7 mouse cellular contexts compared by ENCODE assay signal in genomic region chr7:27330709-27331540, GRCm38 (mm10). TPM values are rescaled to one million over a fixed set of nuclear protein-coding genes. Genes with fewer than 3 reads are reported as not detected.
DNase-seq lines count a peak whose midpoint lies in the region; ATAC-seq and TF ChIP-seq lines count a peak whose summit lies in the region.

No protein-coding gene starts in this region.

- 0% methylated on average over 39 of the region's 39 CpGs for WGBS in hindbrain, embryonic 16.5 days
- WGBS in limb, embryonic 13.5 days, result under 1% methylated on average over 39 of the region's 39 CpGs
- under 1% methylated on average over 39 of the region's 39 CpGs for WGBS in midbrain, embryonic 14.5 days

- H3K27ac ChIP-seq in gastrocnemius, adult 2 months, result peak overlapping the region; percentile 92
- H3K27ac ChIP-seq in hindbrain, embryonic 16.5 days (ENCODE audit: low read depth, low read length), result no peak overlapping the region
- H3K27ac ChIP-seq in limb, embryonic 13.5 days, result no peak overlapping the region; the same call in 1 of the 2 replicates
- H3K27ac ChIP-seq in midbrain, embryonic 14.5 days (replicated peaks; ENCODE audit: low read depth, low read length), result no peak overlapping the region

- no peaks in the 10 kb centered on the region for H3K9me3 ChIP-seq in hindbrain, embryonic 16.5 days (ENCODE audit: control insufficient read depth, low read length)
- no peaks in the 10 kb centered on the region for H3K9me3 ChIP-seq in limb, embryonic 13.5 days
- H3K9me3 ChIP-seq in midbrain, embryonic 14.5 days (ENCODE audit: control insufficient read depth, low read length), result no peaks in the 10 kb centered on the region

- H3K27me3 ChIP-seq in hindbrain, embryonic 16.5 days (replicated peaks; ENCODE audit: control insufficient read depth, insufficient read depth, low read length), result peaks cover 87% of the 10 kb centered on the region
- peaks cover 97% of the 10 kb centered on the region for H3K27me3 ChIP-seq in limb, embryonic 13.5 days
- H3K27me3 ChIP-seq in midbrain, embryonic 14.5 days (ENCODE audit: control insufficient read depth, insufficient read depth, low read length), result peaks cover 96% of the 10 kb centered on the region

- TF ChIP-seq CTCF in gastrocnemius, adult 2 months (IDR thresholded peaks at IDR 0.05), result no peak

- H3K4me1 ChIP-seq in hindbrain, embryonic 16.5 days (ENCODE audit: control insufficient read depth, insufficient read depth, low read depth, low read length), result peaks cover 34% of the 10 kb centered on the region
- peaks cover 75% of the 10 kb centered on the region for H3K4me1 ChIP-seq in limb, embryonic 13.5 days
- H3K4me1 ChIP-seq in midbrain, embryonic 14.5 days (ENCODE audit: control insufficient read depth, insufficient read depth, low read length), result peaks cover 17% of the 10 kb centered on the region; the same call in 1 of the 2 replicates

- intact Hi-C loops in gastrocnemius, adult 2 months (cut with DNase I), result loop anchor here (5.0 kb wide), 1 partner anchor 356 kb away; the partner anchor contains the start of gene Zfp607b

- peak; percentile 79 for DNase-seq in T-cell, adult 2 months (ENCODE audit: low spot score)
- peak; percentile 77 to 83 for DNase-seq in cerebellum, postnatal 10 days
- peak; percentile 96 for DNase-seq in gastrocnemius, adult 2 months
- peak; percentile 75 for DNase-seq in midbrain, embryonic 14.5 days
- DNase-seq in spleen, postnatal 14 days (ENCODE audit: low spot score in 2 of 2), result peak; percentile 72 to 81

- ATAC-seq in hindbrain, embryonic 16.5 days, result no peak
- peak; percentile 28; the same call in 1 of the 2 replicates for ATAC-seq in limb, embryonic 13.5 days (ENCODE audit: low FRiP score, low read depth)
- ATAC-seq in midbrain, embryonic 14.5 days (ENCODE audit: low FRiP score, low TSS enrichment), result no peak

- no peaks in the 10 kb centered on the region for H3K36me3 ChIP-seq in hindbrain, embryonic 16.5 days (ENCODE audit: control insufficient read depth, insufficient read depth, low read length)
- 0 out of 2 replicates have a peak, but pooled peaks cover 4% of the 10 kb centered on the region for H3K36me3 ChIP-seq in limb, embryonic 13.5 days
- no peaks in the 10 kb centered on the region for H3K36me3 ChIP-seq in midbrain, embryonic 14.5 days (ENCODE audit: control insufficient read depth, insufficient read depth, low read length)

- 0 out of 2 replicates have a peak overlapping the region, but pooled peaks have one; percentile 33 for H3K9ac ChIP-seq in hindbrain, embryonic 16.5 days (ENCODE audit: low read depth, low read length)
- H3K9ac ChIP-seq in limb, embryonic 13.5 days, result peak overlapping the region; percentile 59
- H3K9ac ChIP-seq in midbrain, embryonic 14.5 days (replicated peaks; ENCODE audit: low read length), result no peak overlapping the region; the same call in 1 of the 2 replicates

- peak overlapping the region; percentile 58 for H3K4me2 ChIP-seq in hindbrain, embryonic 16.5 days (ENCODE audit: low read length)
- peak overlapping the region; percentile 97 for H3K4me2 ChIP-seq in limb, embryonic 13.5 days (replicated peaks)
- peak overlapping the region; percentile 53 for H3K4me2 ChIP-seq in midbrain, embryonic 14.5 days (ENCODE audit: low read length)

- H3K4me3 ChIP-seq in gastrocnemius, adult 2 months, result peak overlapping the region; percentile 87
- peak overlapping the region; percentile 37 for H3K4me3 ChIP-seq in hindbrain, embryonic 16.5 days (ENCODE audit: low read length)
- peak overlapping the region; percentile 57 for H3K4me3 ChIP-seq in limb, embryonic 13.5 days
- peak overlapping the region; percentile 31 for H3K4me3 ChIP-seq in midbrain, embryonic 14.5 days (replicated peaks; ENCODE audit: low read depth, low read length)

RNA-seq across cellular contexts. Expression of gene Ltbp4, which starts 6.6 kb away (rescaled TPM):
- total RNA-seq in gastrocnemius, adult 2 months (2021), result 10 to 100 TPM; 48.0 to 81.2 TPM
- polyA plus RNA-seq in hindbrain, embryonic 16.5 days (2015; fragmentation: Nextera tagmentation; extraction: Ambion mirVana), result 14.1 and 17.2 TPM in 2 replicates
- 25.8 and 29.3 TPM in 2 replicates for polyA plus RNA-seq in limb, embryonic 13.5 days (2015; fragmentation: Nextera tagmentation; extraction: Ambion mirVana)
- 6.4 and 7.4 TPM in 2 replicates for polyA plus RNA-seq in midbrain, embryonic 14.5 days (2014; fragmentation: Nextera tagmentation; extraction: Ambion mirVana)

RNA-seq across cellular contexts. Expression of gene Shkbp1, which starts 24.9 kb away (rescaled TPM):
- 1 to 10 TPM; 2.3 to 2.8 TPM for total RNA-seq in gastrocnemius, adult 2 months (2021)
- 31.6 and 38.0 TPM in 2 replicates for polyA plus RNA-seq in hindbrain, embryonic 16.5 days (2015; fragmentation: Nextera tagmentation; extraction: Ambion mirVana)
- polyA plus RNA-seq in limb, embryonic 13.5 days (2015; fragmentation: Nextera tagmentation; extraction: Ambion mirVana), result 49.2 and 54.5 TPM in 2 replicates
- polyA plus RNA-seq in midbrain, embryonic 14.5 days (2014; fragmentation: Nextera tagmentation; extraction: Ambion mirVana), result 50.4 and 52.5 TPM in 2 replicates

RNA-seq across cellular contexts. Expression of gene Gm20479, which starts 26.3 kb away (rescaled TPM):
- total RNA-seq in gastrocnemius, adult 2 months (2021), result not detected
- polyA plus RNA-seq in hindbrain, embryonic 16.5 days (2015; fragmentation: Nextera tagmentation; extraction: Ambion mirVana), result not detected in 2 replicates
- polyA plus RNA-seq in limb, embryonic 13.5 days (2015; fragmentation: Nextera tagmentation; extraction: Ambion mirVana), result not detected in 2 replicates
- not detected in 2 replicates for polyA plus RNA-seq in midbrain, embryonic 14.5 days (2014; fragmentation: Nextera tagmentation; extraction: Ambion mirVana)

Comparison
In these comparisons a context has a peak if more than half of its experiments do, and no peak if none do; other contexts are left out.
1. H3K4me3 ChIP-seq: peak in every context shown above with its lines; median percentile 87 in gastrocnemius, adult 2 months; 57 in limb, embryonic 13.5 days; 37 in hindbrain, embryonic 16.5 days; 31 in midbrain, embryonic 14.5 days.